Mouse (Mus musculus) G1E-ER4 (cell line): ENCODE results near the gene Sptbn4. TPM values are rescaled to one million over a fixed set of nuclear protein-coding genes. Genes with fewer than 3 reads are reported as not detected.

Experiments
- GATA1 ChIP-seq: IDR thresholded peaks from one replicate; pipeline ENCODE4 v1.8.0; 2012; ENCODE audit warnings: low read length, inconsistent platforms
- polyA plus RNA-seq: library from polyadenylated mRNA; stranded (reverse); fragments of >175 nt; gene quantifications from 2 replicates; pipeline ENCODE4 v1.2.3, GENCODE M21; 2012

Sptbn4 gene
- polyA plus RNA-seq, 1 experiment = 0.67 TPM

- TF ChIP-seq GATA1 = no peak
Observed at GRCm38 (mm10) chr7:27315958-27316357, 131.5 kb downstream of the Sptbn4 start.

DNA sequence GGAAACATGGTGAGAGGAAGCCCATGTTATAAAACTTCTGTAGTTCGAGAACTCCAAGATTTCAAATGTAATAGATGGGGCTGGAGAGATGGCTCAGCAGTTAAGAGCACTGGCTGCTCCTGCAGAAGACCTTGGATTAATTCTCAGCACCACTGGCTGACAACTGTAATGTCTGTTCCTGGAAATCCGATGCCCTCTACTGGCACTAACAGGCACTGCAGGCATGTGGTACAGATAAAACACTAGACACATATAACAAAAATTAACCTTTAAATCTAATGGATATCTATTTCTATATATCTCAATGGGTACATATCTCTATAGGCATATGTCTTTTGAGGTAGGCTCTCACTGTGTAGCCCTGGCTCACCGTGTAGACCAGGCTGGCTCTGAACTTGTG is 133.1 kb downstream of the Sptbn4 start:
- no peak for TF ChIP-seq GATA1

- TF ChIP-seq GATA1 = no peak
Observed at GRCm38 (mm10) chr7:27311651-27312284, 135.7 kb downstream of the Sptbn4 start.

- no peak for TF ChIP-seq GATA1
Observed at GRCm38 (mm10) chr7:27310996-27311535, 136.4 kb downstream of the Sptbn4 start.

- no peak for TF ChIP-seq GATA1
Observed at GRCm38 (mm10) chr7:27310306-27310705, 137.2 kb downstream of the Sptbn4 start.

GRCm38 (mm10) chr7:27309832-27310231 is 137.7 kb downstream of the Sptbn4 start:
- TF ChIP-seq GATA1 = no peak

GRCm38 (mm10) chr7:27308821-27309549 is 138.5 kb downstream of the Sptbn4 start:
- no peak for TF ChIP-seq GATA1

DNA sequence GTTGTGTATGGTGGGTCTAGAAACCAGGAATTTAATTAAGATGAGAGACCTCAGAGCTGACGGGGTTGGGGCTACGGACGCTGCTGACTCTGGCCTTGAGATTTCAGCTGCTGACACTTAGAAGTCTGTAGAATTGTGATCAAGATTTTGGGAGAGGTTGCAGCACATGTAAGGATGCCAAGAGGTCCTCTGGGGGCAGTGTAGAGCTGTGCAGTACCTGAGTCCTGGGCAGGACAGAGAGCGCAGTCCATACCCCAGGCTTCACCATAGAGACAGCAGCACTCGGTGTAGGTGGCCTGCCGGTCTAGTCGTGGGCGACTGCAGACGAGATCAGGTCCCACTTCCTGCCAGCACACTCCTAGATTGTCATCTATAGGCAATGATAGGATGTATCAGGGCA is 139.9 kb downstream of the Sptbn4 start:
- TF ChIP-seq GATA1 = no peak

Other genes starting within 250 kb of the Sptbn4 start
- gene Itpkc, start 219.0 kb downstream of the Sptbn4 start, polyA plus RNA-seq = 5.7 and 6.9 TPM in 2 replicates
- gene Coq8b, start 214.7 kb downstream of the Sptbn4 start, polyA plus RNA-seq = 74.2 and 74.5 TPM in 2 replicates
- gene Numbl, start 189.3 kb downstream of the Sptbn4 start, polyA plus RNA-seq = 12.4 and 12.9 TPM in 2 replicates
- gene Ltbp4, start 110.0 kb downstream of the Sptbn4 start, polyA plus RNA-seq = 1.5 TPM in 2 replicates
- gene Shkbp1, start 91.7 kb downstream of the Sptbn4 start, polyA plus RNA-seq = 242 and 276 TPM in 2 replicates
- 1.4 and 2.1 TPM in 2 replicates for gene Gm20479, start 90.3 kb downstream of the Sptbn4 start, polyA plus RNA-seq
- gene Blvrb, start 292 bp upstream of the Sptbn4 start, polyA plus RNA-seq = 971 and 1,082 TPM in 2 replicates
- 39.7 and 45.0 TPM in 2 replicates for gene Sertad3, start 26.1 kb upstream of the Sptbn4 start, polyA plus RNA-seq
- gene Sertad1, start 39.2 kb upstream of the Sptbn4 start, polyA plus RNA-seq = 87.2 and 107 TPM in 2 replicates
- gene Prx, start 51.6 kb upstream of the Sptbn4 start, polyA plus RNA-seq = 4.4 and 4.8 TPM in 2 replicates
- gene Hipk4, start 75.6 kb upstream of the Sptbn4 start, polyA plus RNA-seq = 0.48 and 0.57 TPM in 2 replicates
- gene Pld3, start 105.5 kb upstream of the Sptbn4 start, polyA plus RNA-seq = 13.4 and 14.5 TPM in 2 replicates
- gene 2310022A10Rik, start 105.5 kb upstream of the Sptbn4 start, polyA plus RNA-seq = 75.9 and 80.9 TPM in 2 replicates
- gene Akt2, start 143.9 kb upstream of the Sptbn4 start, polyA plus RNA-seq = 86.1 and 92.3 TPM in 2 replicates
- not detected in 2 replicates for gene Ttc9b, start 206.2 kb upstream of the Sptbn4 start, polyA plus RNA-seq
- 78.9 and 101 TPM in 2 replicates for gene Map3k10, start 226.9 kb upstream of the Sptbn4 start, polyA plus RNA-seq
- 0.08 and 0.14 TPM in 2 replicates for gene Zfp607b, start 241.7 kb upstream of the Sptbn4 start, polyA plus RNA-seq